Mouse (Mus musculus) midbrain, embryonic 10.5 days (tissue): ENCODE results near the gene Cry2. TPM values are rescaled to one million over a fixed set of nuclear protein-coding genes. Genes with fewer than 3 reads are reported as not detected.

Experiments
- DNase-seq: peaks from one replicate; pipeline ENCODE4 v3.0.0-alpha.2; 2017; ENCODE audit warnings: low spot score
- H3K27ac ChIP-seq: fragments of 300-500 bp; sonication (generic); replicated peaks from 2 replicates; pipeline ENCODE4 v1.5.1; 2016; ENCODE audit warnings: mild to moderate bottlenecking
- H3K27me3 ChIP-seq: fragments of 300-500 bp; sonication (generic); 2 replicates; pipeline ENCODE4 v1.6.1; 2016; ENCODE audit warnings: low read depth, mild to moderate bottlenecking; ENCODE audit not compliant: poor library complexity, severe bottlenecking
- H3K36me3 ChIP-seq: fragments of 300-500 bp; sonication (generic); 2 replicates; pipeline ENCODE4 v1.6.1; 2016; ENCODE audit warnings: mild to moderate bottlenecking, moderate library complexity
- H3K4me1 ChIP-seq: fragments of 300-500 bp; sonication (generic); 2 replicates; pipeline ENCODE4 v1.6.1; 2016
- H3K4me3 ChIP-seq: fragments of 300-500 bp; sonication (generic); 2 replicates; pipeline ENCODE4 v1.5.1; 2016; ENCODE audit warnings: mild to moderate bottlenecking, moderate library complexity
- H3K9me3 ChIP-seq: fragments of 300-500 bp; sonication (generic); replicated peaks from 2 replicates; pipeline ENCODE4 v1.6.1; 2016; ENCODE audit warnings: mild to moderate bottlenecking
- WGBS: fragments of 180-500 bp; shearing (Covaris S2); methylation state at CpG from one replicate; pipeline ENCODE4 v1.1.7; 2016; 5-methylcytosine and 5-hydroxymethylcytosine counted together
- polyA plus RNA-seq: library from polyadenylated mRNA; unstranded; fragments of >200 nt; fragmentation: Nextera tagmentation; extraction: Ambion mirVana; gene quantifications from 2 replicates; pipeline ENCODE4 v1.2.1, GENCODE M21; 2016

The Cry2 gene
- polyA plus RNA-seq, 1 experiment from 2014 or later = 32.8 TPM

DNA sequence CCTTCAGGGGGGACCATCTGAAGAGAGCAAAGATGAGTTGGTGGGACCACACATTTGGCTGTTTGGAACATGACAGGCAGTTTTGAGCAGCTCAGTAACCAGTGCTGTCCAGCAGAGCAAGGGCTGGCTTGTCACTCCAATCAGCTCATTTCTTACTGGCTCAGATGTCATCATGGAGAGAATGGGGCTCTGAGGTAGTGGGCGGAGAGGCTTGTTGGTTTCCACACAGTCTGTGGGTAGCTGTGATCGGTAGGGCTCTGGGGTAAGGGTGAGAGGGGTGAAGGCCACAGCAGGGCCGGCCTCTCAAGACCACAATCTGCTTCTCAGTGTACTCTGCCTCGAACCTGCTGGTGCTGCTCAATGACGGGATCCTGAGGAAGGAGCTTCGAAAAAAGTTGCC, 57.5 kb downstream of the Cry2 start:
- Histone ChIP-seq H3K4me3 (peak overlapping the region; percentile 69), H3K4me1 (peaks cover 59% of the 10 kb centered on the region), H3K27me3 (peaks cover 7% of the 10 kb centered on the region), H3K9me3 (no peaks in the 10 kb centered on the region), H3K27ac (no peak overlapping the region), H3K36me3 (peaks cover 44% of the 10 kb centered on the region)
- 85% methylated on average over 6 of the region's 6 CpGs for WGBS
- no peak for DNase-seq

DNA sequence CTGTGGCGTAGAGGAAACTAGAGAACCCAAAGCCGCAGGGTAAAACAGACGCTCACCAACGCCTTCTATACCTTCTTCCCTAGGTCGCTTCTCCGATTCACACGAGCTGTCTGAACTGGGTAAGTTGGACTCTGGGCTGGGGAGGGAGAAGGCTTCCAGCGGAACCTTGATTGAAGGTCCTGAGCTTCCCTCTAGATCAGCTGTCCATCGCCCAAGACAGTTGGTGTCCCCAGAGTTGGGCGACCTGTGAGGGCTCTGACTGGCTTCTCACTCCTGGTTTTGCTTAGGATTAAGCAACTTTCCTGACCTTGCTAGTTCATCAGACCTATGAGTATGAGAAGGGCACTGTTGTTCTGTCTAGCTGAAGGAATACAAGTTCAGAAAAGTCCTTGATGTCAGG, 58.1 kb downstream of the Cry2 start:
- Histone ChIP-seq H3K4me1 (peaks cover 59% of the 10 kb centered on the region), H3K9me3 (no peaks in the 10 kb centered on the region), H3K27ac (peak overlapping the region; percentile 91), H3K27me3 (peaks cover 12% of the 10 kb centered on the region), H3K36me3 (peaks cover 39% of the 10 kb centered on the region), H3K4me3 (peak overlapping the region; percentile 69)
- DNase-seq = no peak
- WGBS = 12% methylated on average over 10 of the region's 10 CpGs

DNA sequence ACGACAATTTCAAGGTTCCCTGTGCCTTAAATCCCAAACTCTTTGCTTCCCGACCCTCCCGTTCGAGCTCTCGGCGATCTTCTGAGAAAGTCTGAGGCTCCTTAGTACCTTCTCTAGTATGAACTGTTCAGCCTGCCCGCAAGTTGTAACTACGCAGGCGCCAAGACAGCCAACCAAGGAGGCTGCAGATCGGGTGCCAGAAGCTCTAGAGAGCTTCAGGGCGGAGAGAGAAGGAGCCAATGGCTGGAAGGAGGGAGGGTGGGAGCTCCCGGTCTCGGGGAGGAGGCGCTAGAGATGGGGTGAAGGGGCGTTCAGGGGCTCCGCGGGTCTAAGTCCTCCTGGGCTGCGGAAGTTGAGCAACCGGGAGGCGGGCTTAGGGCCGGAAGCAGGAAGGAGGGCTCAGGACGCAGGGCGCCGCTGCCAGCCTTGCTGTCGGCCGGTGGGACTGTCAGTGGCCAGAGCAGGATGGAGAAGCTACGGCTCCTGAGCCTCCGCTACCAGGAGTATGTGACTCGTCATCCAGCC, 58.7 kb downstream of the Cry2 start:
- peak overlapping the region; percentile 91 for H3K27ac ChIP-seq
- peaks cover 32% of the 10 kb centered on the region for H3K36me3 ChIP-seq
- peaks cover 18% of the 10 kb centered on the region for H3K27me3 ChIP-seq
- under 1% methylated on average over 29 of the region's 29 CpGs for WGBS
- DNase-seq = peak; percentile 96
- H3K4me3 ChIP-seq = peak overlapping the region; percentile 69
- no peaks in the 10 kb centered on the region for H3K9me3 ChIP-seq
- H3K4me1 ChIP-seq = peaks cover 62% of the 10 kb centered on the region

DNA sequence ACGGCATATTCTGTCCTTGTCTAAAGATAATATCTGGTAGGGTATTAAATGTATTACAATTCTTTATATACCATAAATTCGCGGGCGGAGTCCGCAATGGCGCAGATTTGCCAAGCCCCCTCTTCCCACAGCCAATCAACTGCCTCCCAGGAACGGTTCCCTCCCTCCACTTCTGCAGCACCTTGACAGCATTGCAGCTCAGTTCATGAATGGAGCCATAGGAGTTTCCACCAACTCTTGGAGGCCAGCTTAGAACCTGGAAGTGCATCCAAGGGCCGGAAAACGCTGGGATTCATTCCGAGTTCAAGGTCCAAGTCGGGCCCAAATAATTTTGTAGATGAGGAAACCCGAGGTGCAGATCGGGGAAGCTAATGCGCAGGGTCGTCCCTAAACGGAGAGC, 59.3 kb downstream of the Cry2 start, which contains the start of the genes Pex16 and Large2:
Gene Pex16, plus strand, starts transcription at position 163 of the 400 bp plus-strand sequence.
Gene Large2, minus strand, starts transcription at position 356 of the 400 bp plus-strand sequence.
- Histone ChIP-seq H3K4me1 (peaks cover 69% of the 10 kb centered on the region), H3K27me3 (peaks cover 25% of the 10 kb centered on the region), H3K9me3 (no peaks in the 10 kb centered on the region), H3K36me3 (peaks cover 26% of the 10 kb centered on the region), H3K27ac (peak within 1 kb of the TSS; percentile 91), H3K4me3 (peak within 1 kb of the TSS; percentile 69)
- DNase-seq = peak; percentile 51
- WGBS = 5% methylated on average over 16 of the region's 16 CpGs

DNA sequence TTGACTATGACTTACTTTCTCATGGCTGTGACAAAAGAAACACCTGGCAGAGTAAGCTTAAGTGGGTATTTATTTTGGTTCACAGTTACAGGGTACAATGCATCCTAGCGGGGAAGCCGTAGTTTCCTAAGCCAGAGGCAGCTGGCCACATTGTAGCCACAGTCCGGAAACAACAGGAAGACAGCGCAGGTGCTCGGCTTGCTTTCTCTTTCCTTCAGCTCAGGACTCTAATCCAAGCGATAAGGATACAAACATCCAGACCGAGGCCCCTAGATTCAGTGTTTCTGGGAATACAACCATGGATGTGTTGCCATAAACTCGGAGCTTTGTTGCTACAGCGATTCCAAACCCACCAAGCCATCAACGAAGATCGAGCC, 60.4 kb downstream of the Cry2 start:
- Histone ChIP-seq H3K27me3 (peaks cover 31% of the 10 kb centered on the region), H3K4me3 (peak overlapping the region; percentile 69), H3K9me3 (no peaks in the 10 kb centered on the region), H3K27ac (peak overlapping the region; percentile 91), H3K4me1 (peaks cover 79% of the 10 kb centered on the region), H3K36me3 (peaks cover 15% of the 10 kb centered on the region)
- DNase-seq = no peak
- WGBS = 69% methylated on average over 11 of the region's 11 CpGs

DNA sequence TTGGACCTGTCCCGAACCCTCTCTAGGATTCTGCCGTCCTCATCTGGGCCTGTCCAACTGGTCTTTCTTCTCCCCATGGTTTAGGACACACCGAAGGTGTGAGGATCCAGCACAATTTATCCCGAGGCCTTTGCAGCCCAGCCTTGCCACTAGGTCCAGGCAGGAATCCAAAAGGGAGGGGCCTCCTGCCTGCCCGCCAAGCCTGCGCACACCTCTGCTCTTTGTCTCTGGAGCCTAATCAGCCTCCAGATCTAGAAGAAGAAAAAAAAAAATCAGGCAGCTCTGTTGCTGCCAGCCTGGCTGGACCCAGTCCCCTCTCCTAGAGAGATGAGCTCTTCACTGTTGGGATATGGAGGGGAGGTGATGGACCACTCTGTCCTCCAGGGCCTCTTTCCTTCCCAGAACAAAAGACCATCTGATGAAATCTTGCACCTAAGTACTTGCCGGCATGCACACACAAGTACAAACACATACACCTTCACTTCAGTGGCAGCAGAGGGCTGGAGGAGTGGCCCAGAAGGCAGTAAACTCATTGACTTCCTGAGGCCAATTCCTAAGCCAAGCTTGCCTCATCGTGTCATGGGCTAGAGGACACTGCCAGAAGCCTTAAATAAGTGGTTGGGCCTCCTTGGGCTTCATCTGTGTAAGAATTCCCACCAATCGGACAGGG, 60.9 kb downstream of the Cry2 start:
- H3K36me3 ChIP-seq = peaks cover 13% of the 10 kb centered on the region
- peak overlapping the region; percentile 69 for H3K4me3 ChIP-seq
- 26% methylated on average over 9 of the region's 9 CpGs for WGBS
- peak overlapping the region; percentile 91 for H3K27ac ChIP-seq
- no peaks in the 10 kb centered on the region for H3K9me3 ChIP-seq
- peaks cover 82% of the 10 kb centered on the region for H3K4me1 ChIP-seq
- peaks cover 31% of the 10 kb centered on the region for H3K27me3 ChIP-seq
- DNase-seq = peak; percentile 45

DNA sequence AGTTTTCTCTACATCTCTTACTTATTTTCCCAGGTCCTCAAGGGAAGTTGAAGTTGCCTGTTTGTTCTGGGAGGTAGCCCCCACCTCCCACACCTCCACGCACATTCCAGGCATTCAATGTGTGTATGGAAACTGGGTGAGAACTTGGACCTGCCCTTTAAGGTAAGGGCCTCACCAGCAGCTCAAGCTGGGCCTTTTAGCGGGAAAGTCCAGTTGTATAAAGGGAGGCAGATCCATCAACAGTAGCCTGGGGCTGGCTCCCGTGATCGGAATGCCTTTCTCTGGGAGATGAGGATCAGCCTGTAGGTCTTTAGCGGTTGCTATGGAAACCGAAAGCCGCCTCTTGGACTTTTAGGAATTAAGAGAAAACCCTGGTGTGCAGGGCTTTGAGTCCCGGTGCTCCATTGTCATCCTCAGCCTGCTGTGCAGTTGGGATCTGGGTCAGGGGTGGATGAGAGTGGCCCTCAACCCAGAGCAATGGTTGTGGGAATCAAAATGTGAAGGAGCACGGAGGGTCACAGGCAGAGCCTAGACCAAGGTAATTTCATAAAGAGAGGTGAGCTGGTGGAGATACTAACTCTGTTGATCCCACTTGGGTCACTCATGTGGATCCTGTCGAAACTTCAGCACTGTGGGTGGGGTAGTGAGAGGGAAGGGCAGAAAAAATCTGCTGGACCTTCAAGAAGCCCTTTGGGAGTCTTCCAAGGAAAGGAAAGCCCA, 61.7 kb downstream of the Cry2 start:
- Histone ChIP-seq H3K4me3 (peak overlapping the region; percentile 69), H3K9me3 (no peaks in the 10 kb centered on the region), H3K36me3 (peaks cover 10% of the 10 kb centered on the region), H3K27ac (peak overlapping the region; percentile 91), H3K27me3 (peaks cover 31% of the 10 kb centered on the region), H3K4me1 (peaks cover 88% of the 10 kb centered on the region)
- 7% methylated on average over 10 of the region's 10 CpGs for WGBS
- DNase-seq = peak; percentile 84

DNA sequence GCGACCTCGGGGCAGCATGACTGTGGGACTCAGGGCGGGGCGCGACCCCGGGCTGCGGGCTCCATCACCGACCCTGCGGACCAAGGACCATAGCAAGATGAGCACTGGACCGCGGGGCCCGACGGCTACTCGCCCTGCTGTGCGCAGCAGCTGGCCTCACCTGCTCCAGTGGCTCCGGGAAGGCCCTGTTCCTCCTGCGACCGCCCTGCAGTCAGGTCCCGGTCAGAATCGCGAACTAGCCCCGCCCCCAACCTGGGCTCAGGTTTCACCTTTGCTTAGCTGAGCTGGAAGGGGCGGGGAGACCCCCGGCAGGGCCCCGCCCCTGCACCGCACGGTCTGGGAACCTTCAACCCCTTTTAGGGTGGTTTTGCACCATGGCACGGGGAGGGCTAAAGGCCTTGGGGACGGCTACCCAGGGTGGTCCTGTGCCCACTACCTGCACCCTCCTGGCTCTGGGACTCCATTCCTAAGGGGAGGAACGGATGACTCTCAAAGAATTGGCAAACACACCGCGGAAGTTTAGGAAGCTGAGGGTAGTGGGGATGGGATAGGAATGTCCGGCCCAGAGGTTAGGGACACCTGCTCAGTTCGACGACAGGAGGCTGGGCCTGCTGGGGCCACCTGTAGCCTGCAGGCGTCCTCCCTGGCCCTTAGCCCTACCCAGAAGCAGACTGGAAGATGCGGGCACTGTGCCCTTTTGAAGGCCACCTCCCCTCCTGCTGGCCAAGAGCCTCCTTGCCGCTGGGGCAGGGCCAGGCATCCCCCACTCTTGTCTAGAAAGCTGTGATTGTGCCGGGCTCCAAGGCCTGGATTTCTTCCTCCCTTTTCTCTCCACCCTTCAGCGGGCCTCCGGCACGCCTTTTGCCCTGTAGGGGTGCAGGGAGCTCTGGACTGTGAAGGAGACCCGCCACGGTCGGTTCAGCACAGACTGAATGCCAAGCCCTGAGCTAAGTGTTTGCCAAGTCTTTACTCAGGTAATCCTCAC, 62.7 kb downstream of the Cry2 start:
- 2% methylated on average over 45 of the region's 45 CpGs for WGBS

DNA sequence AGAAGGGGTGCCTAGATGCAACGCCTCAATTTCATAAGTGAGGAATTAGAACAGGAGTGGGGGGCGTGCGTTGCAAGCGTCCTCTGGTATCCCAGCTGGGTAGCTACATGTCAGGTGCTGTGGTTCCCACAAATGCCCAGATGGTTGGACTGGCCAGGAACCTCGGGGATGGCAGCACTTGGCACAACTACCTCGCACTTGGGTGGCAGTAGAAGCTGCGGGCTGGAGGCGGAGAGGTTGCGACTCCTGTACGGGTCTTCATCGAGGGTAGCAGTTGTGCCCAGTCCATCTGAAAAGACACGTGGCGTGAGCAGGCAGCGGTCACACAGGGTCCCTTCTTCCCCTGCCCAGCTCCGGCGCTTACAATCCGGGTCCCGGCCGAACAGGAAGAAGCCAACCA, 63.5 kb downstream of the Cry2 start:
- H3K9me3 ChIP-seq = no peaks in the 10 kb centered on the region

More for the DNA sequence above, 62.7 kb downstream of the Cry2 start:
- Histone ChIP-seq H3K4me1 (peaks cover 84% of the 10 kb centered on the region), H3K27me3 (peaks cover 31% of the 10 kb centered on the region), H3K4me3 (peak overlapping the region; percentile 69), H3K27ac (peak overlapping the region; percentile 91), H3K9me3 (no peaks in the 10 kb centered on the region), H3K36me3 (peaks cover 18% of the 10 kb centered on the region)
- DNase-seq = peak; percentile 75

DNA sequence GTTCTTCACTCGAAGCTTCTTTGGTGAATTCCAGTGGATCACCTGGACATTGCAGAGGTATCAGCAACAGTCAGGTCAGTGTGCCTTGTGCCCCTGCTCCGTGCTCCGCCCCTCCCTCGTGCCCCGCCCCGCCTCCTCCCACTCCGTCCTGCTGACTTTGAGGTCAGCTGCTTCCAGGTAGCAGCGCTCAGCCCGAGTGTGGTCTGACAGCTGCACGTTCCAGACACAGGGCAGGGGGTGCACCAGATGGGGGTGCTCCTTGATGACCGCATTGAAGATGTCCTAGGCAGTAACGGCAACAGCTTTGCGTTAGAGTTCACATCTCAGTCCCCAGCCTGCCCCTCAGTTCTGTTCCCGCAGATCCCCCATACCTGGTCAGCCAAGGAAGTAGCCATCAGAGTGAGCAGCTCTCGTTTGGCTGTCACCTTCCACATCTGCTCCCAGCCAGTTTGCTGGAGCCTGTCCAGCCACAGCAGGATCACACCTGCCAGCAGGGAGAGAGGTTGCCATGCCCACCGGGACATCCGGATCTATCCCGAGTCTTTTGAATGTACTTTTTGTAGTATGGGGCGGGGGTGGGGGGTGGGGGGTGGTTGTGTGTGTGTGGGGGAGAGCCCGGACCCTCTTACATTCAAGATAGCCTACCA, 66.3 kb downstream of the Cry2 start:
- Histone ChIP-seq H3K4me1 (peaks cover 50% of the 10 kb centered on the region), H3K4me3 (no peak overlapping the region), H3K27ac (peak overlapping the region; percentile 33; the same call in 1 of the 2 replicates), H3K36me3 (peaks cover 54% of the 10 kb centered on the region), H3K9me3 (no peaks in the 10 kb centered on the region), H3K27me3 (peaks cover 31% of the 10 kb centered on the region)
- WGBS = 55% methylated on average over 20 of the region's 20 CpGs
- no peak for DNase-seq

More for the DNA sequence above, 63.5 kb downstream of the Cry2 start:
- H3K4me1 ChIP-seq = peaks cover 76% of the 10 kb centered on the region
- peak overlapping the region; percentile 69 for H3K4me3 ChIP-seq
- H3K36me3 ChIP-seq = peaks cover 26% of the 10 kb centered on the region
- peaks cover 31% of the 10 kb centered on the region for H3K27me3 ChIP-seq
- 8% methylated on average over 19 of the region's 19 CpGs for WGBS
- H3K27ac ChIP-seq = peak overlapping the region; percentile 91
- no peak for DNase-seq

DNA sequence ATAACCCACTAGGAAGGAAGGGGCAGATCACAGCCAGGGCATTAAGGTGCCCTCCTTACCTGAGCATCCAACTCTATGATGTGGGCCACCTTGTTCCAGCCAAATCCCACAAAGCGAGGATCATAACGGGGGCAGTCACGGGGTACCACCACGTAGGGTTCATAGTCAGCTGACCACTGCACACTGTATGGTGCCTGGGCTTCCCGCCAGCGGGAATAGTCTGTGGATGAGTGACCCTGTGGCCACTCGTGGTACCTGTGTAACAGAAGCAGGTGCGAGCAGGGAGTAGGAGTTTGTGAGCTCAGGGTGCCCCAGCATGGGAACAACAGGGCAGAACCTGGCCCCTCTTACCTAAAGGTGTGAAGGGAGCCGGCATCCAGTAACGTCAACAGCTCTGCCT, 68.3 kb downstream of the Cry2 start:
- Histone ChIP-seq H3K36me3 (peaks cover 64% of the 10 kb centered on the region), H3K4me3 (no peak overlapping the region), H3K4me1 (peaks cover 40% of the 10 kb centered on the region), H3K27me3 (peaks cover 17% of the 10 kb centered on the region), H3K27ac (no peak overlapping the region), H3K9me3 (no peaks in the 10 kb centered on the region)
- WGBS = 94% methylated on average over 10 of the region's 10 CpGs
- DNase-seq = no peak

DNA sequence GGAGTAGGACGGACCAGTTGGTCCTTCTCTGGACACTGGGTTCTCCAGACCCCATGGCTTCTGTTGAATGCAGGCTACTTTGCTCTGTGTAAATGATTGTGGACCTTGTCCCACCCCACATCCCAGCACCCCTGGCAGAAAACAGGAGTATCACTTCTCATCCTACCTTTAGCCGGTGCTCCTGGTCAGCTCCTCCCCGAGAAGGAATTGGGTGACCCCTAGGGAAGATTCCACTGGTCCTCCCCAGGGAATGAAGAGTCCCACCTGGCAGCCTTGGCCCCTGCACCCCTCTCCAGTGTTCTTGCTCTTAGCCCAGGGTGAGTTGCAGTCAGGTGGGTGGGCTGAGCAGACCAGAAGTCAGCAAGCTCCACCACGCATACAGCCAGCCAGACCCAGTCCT, 69.8 kb downstream of the Cry2 start:
- Histone ChIP-seq H3K4me3 (no peak overlapping the region), H3K27ac (no peak overlapping the region), H3K9me3 (no peaks in the 10 kb centered on the region), H3K27me3 (peaks cover 2% of the 10 kb centered on the region), H3K36me3 (peaks cover 78% of the 10 kb centered on the region), H3K4me1 (peaks cover 32% of the 10 kb centered on the region)
- 91% methylated on average over 4 of the region's 4 CpGs for whole genome bisulfite sequencing
- DNase-seq = no peak
